Mouse (Mus musculus) megakaryocyte, embryonic 14.5 days (primary cell): ENCODE data around the gene G6pc2.

Experiments
- FLI1 ChIP-seq: IDR thresholded peaks from 2 replicates; pipeline ENCODE4 v1.6.1; 2012; ENCODE audit warnings: low read length, inconsistent platforms, mixed read lengths
- GATA1 ChIP-seq: IDR thresholded peaks from 3 replicates; pipeline ENCODE4 v1.6.1; 2012; ENCODE audit warnings: mixed read lengths, low read length, inconsistent platforms, borderline replicate concordance

DNA sequence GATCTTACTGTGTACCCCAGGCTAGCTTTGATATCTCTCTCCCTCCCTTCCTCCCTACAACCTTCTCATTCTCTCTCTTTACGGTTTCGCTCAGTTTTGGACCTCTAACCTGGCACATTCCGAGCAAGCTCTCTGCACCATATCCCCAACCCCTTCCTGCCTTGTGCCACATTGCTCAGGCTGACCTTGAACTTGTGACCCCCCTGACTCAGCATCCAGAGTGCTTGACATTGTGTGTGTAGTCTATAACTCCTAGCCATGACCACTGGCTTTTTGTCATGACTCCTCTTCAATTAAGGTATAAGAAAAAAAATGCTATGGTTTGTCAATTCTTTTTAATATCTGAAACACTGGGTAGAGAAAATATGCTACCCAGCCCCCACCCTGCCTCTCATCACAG, 1.2 kb upstream of the G6pc2 start:
- TF ChIP-seq GATA1 = no peak
- TF ChIP-seq FLI1 = no peak
